Mouse (Mus musculus) forebrain, embryonic 12.5 days (tissue): ENCODE measurements around the gene Soat1. TPM values are rescaled to one million over a fixed set of nuclear protein-coding genes. Genes with fewer than 3 reads are reported as not detected.
A peak's percentile ranks its signal among the peaks of the same experiment; 100 is the strongest.

Source experiments
- ATAC-seq: fragments of 200-750 bp; cut with Nextera tagmentation; 2 replicates; pipeline ENCODE4 v1.8.0; 2017; ENCODE audit warnings: moderate TSS enrichment; ENCODE audit not compliant: low FRiP score
- H3K27ac ChIP-seq: fragments of 300-500 bp; sonication (generic); 2 replicates; pipeline ENCODE4 v1.5.1; 2016; ENCODE audit warnings: mild to moderate bottlenecking
- H3K27me3 ChIP-seq: fragments of 300-500 bp; sonication (generic); 2 replicates; pipeline ENCODE4 v1.6.1; 2016; ENCODE audit warnings: mild to moderate bottlenecking
- H3K36me3 ChIP-seq: fragments of 300-500 bp; sonication (generic); replicated peaks from 2 replicates; pipeline ENCODE4 v1.6.1; 2016; ENCODE audit warnings: mild to moderate bottlenecking
- H3K4me1 ChIP-seq: fragments of 300-500 bp; sonication (generic); 2 replicates; pipeline ENCODE4 v1.6.1; 2016
- H3K4me2 ChIP-seq: fragments of 300-500 bp; sonication (generic); 2 replicates; pipeline ENCODE4 v1.6.1; 2016; ENCODE audit warnings: mild to moderate bottlenecking, moderate library complexity
- H3K4me3 ChIP-seq: fragments of 300-500 bp; sonication (generic); replicated peaks from 2 replicates; pipeline ENCODE4 v1.5.1; 2016; ENCODE audit warnings: mild to moderate bottlenecking
- H3K9ac ChIP-seq: fragments of 300-500 bp; sonication (generic); 2 replicates; pipeline ENCODE4 v1.6.1; 2016; ENCODE audit warnings: mild to moderate bottlenecking
- H3K9me3 ChIP-seq: fragments of 300-500 bp; sonication (generic); 2 replicates; pipeline ENCODE4 v1.6.1; 2016
- WGBS: fragments of 180-500 bp; shearing (Covaris S2); methylation state at CpG from one replicate; pipeline ENCODE4 v1.1.7; 2016; 5-methylcytosine and 5-hydroxymethylcytosine counted together
- polyA plus RNA-seq: library from polyadenylated mRNA; unstranded; fragments of >200 nt; fragmentation: Nextera tagmentation; extraction: Ambion mirVana; gene quantifications from 2 replicates; pipeline ENCODE4 v1.2.1, GENCODE M21; 2016

Soat1 gene
- polyA plus RNA-seq, 1 experiment from 2014 or later = 17.6 TPM

DNA sequence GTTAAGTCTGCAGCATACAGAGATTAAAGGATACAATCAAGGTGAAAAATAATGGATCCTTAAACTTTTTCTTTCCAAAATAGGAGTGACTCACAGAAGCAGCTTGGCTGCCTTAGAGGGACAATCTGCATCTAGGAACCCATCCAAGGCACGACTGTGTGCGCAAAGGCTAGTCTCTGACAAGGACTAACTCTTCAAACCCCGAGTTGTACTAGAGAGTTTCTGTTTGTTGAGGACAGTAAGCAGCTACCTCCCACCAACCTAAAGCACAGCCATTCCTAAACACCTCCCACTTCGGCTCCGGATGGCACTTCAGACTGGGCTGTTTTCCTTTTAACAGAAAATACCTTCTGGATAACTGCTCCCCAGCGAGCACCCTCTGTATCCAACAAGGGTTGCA is 31.4 kb downstream of the Soat1 start:
- Histone ChIP-seq H3K4me3 (no peak overlapping the region), H3K4me2 (no peak overlapping the region), H3K9me3 (no peaks in the 10 kb centered on the region), H3K9ac (no peak overlapping the region), H3K27ac (no peak overlapping the region), H3K27me3 (no peaks in the 10 kb centered on the region), H3K36me3 (peaks cover 15% of the 10 kb centered on the region), H3K4me1 (no peaks in the 10 kb centered on the region; the same call in 1 of the 2 replicates)
- 86% methylated on average over 6 of the region's 6 CpGs for WGBS
- ATAC-seq = no peak

DNA sequence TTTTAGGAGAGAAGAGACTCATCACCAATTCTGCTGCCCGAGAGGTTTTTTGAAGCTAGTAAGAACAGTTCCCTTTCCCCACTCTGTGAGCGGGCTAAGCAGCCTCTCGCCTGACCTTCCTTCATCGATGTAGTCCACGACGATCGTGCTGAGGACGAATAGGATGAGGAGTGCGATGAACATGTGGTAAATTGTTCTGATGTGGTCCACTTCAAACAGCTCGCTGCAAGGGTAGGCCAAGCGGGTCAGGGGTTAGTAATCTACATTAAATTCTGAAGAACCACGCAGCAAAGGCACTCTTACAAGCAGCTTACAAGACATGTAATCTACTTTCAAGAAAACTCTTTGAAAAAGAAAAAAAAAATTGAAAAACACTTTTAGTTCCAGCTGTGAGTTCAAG is 31.9 kb downstream of the Soat1 start:
- H3K9me3 ChIP-seq = no peaks in the 10 kb centered on the region
- WGBS = 91% methylated on average over 12 of the region's 12 CpGs
- H3K4me3 ChIP-seq = no peak overlapping the region
- no peaks in the 10 kb centered on the region; the same call in 1 of the 2 replicates for H3K4me1 ChIP-seq
- ATAC-seq = no peak
- no peak overlapping the region for H3K27ac ChIP-seq
- H3K27me3 ChIP-seq = no peaks in the 10 kb centered on the region
- H3K9ac ChIP-seq = no peak overlapping the region
- no peak overlapping the region for H3K4me2 ChIP-seq
- H3K36me3 ChIP-seq = peaks cover 18% of the 10 kb centered on the region

DNA sequence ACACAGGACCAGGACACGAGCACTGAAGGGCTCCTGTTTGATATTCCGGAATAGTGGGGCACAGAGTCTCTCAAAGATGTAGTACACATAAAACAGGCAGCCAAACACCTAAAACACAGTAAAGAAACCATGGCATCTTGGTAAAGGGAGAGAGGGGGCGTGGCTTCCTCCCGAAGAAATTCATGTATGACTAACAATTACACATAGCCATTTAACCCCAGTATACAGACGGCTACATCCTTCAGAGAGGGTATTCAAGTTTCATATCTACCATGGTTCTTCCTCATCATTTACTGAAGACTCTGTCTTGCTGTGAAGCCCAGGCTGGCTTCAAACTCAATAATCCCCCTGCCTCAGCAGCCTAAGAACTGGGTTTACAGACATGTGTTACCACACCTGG is 36.4 kb downstream of the Soat1 start:
- H3K36me3 ChIP-seq = peaks cover 44% of the 10 kb centered on the region
- H3K4me2 ChIP-seq = no peak overlapping the region
- 90% methylated on average over 5 of the region's 5 CpGs for WGBS
- H3K27ac ChIP-seq = no peak overlapping the region
- no peak overlapping the region for H3K4me3 ChIP-seq
- no peaks in the 10 kb centered on the region for H3K9me3 ChIP-seq
- ATAC-seq = no peak
- no peak overlapping the region for H3K9ac ChIP-seq
- H3K4me1 ChIP-seq = no peaks in the 10 kb centered on the region
- no peaks in the 10 kb centered on the region for H3K27me3 ChIP-seq

DNA sequence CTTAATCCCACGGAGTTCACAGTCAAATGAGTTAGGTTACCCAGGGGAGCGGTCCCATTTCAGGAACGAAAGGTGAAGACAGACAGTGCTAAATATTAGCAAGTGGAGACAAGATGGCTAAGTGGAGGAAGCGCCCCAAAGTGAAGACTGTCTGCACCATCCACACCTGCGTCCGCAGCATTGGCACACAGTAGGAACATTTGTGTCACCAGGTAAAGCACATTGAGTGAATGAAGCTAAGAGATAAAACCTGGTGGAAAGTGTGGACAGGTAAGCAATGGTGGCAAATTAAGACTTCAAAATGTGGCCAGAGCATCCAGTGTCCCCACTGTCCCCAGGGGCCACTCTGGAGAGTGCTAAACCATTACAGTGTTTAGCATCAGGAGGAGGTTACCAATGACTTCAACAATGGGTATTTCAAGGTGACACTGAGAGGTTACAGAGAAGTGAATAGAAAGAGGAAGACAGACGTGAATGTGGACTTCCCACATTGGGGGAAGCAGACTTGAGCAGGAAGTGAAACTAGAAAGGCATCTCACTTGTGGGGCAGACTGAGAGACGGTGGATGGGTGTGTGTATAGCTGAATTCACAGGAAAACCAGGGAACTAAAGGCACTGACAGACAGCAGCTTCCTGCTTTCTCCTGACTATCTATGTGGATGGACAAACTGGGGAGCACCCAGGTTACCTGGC is 37.0 kb downstream of the Soat1 start:
- Histone ChIP-seq H3K27ac (no peak overlapping the region), H3K4me2 (no peak overlapping the region), H3K4me3 (no peak overlapping the region), H3K4me1 (no peaks in the 10 kb centered on the region), H3K9ac (no peak overlapping the region), H3K9me3 (no peaks in the 10 kb centered on the region), H3K36me3 (peaks cover 49% of the 10 kb centered on the region), H3K27me3 (no peaks in the 10 kb centered on the region)
- WGBS = 96% methylated on average over 8 of the region's 8 CpGs
- ATAC-seq = no peak

DNA sequence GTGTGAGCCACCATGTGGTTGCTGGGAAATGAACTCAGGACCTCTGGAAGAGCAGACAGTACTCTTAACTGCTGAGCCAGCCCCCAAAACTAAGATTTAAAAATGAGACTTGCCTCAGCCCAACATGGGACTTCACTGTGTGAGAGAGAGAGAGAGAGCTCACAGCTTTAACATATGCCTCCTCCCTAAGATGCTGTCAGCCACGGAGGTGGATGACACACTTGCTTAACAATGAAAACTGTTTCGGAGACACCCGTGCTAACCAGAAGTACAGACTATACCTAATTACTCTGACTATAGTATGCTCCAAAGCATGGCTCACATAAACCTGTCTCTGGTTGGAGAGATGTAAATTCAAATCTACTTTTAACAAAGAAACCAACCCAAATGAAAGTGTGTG is 40.6 kb downstream of the Soat1 start:
- Histone ChIP-seq H3K4me3 (no peak overlapping the region), H3K27me3 (no peaks in the 10 kb centered on the region), H3K27ac (no peak overlapping the region), H3K4me1 (no peaks in the 10 kb centered on the region), H3K9ac (no peak overlapping the region), H3K4me2 (no peak overlapping the region), H3K9me3 (no peaks in the 10 kb centered on the region), H3K36me3 (peaks cover 63% of the 10 kb centered on the region)
- no peak for ATAC-seq
- WGBS = 94% methylated on average over 3 of the region's 3 CpGs

DNA sequence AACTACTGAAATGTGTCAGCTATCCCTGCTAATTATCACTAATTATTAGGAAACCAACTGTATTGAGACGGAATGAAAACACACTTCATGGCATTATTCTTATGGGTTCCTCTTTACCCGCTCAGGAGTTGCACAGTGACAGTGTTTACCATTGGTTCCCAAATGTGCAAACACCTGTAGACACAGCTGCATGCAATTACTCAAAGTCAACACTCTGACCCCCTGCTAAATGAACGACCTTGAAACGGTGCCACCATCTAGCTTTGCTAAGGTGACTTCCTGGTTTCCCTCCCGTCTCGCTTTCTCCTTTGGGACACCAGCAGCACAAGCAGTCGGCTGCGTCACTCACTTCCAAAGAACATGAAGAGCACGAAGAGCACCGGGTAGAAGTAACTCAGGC is 41.6 kb downstream of the Soat1 start:
- Histone ChIP-seq H3K9me3 (no peaks in the 10 kb centered on the region), H3K27ac (no peak overlapping the region), H3K27me3 (no peaks in the 10 kb centered on the region), H3K36me3 (peaks cover 59% of the 10 kb centered on the region), H3K4me3 (no peak overlapping the region), H3K4me1 (no peaks in the 10 kb centered on the region), H3K4me2 (no peak overlapping the region), H3K9ac (no peak overlapping the region)
- 90% methylated on average over 10 of the region's 10 CpGs for WGBS
- no peak for ATAC-seq

DNA sequence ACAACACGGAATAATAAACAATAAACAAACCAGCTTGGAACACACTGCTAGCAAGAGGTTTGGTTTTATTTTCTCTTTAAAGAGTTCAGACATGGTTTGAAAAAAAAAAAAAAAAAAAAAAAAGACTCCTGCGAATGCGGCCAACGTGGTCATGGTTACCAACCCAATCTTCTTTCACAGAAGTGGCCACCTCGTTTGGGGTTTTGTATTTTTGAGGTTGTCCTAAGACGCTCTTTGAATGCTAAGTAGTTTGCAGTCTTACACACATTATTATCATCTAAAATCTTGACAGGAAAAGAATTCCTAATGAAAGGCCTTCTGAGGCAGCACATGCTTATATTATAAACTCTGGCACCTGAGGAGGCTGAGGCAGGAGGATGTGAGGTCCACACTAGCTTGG is 45.7 kb downstream of the Soat1 start:
- H3K9ac ChIP-seq = no peak overlapping the region
- no peak overlapping the region for H3K27ac ChIP-seq
- H3K4me2 ChIP-seq = no peak overlapping the region
- H3K4me1 ChIP-seq = no peaks in the 10 kb centered on the region
- no peak overlapping the region for H3K4me3 ChIP-seq
- no peaks in the 10 kb centered on the region for H3K9me3 ChIP-seq
- peaks cover 33% of the 10 kb centered on the region for H3K36me3 ChIP-seq
- WGBS = 72% methylated on average over 6 of the region's 6 CpGs
- no peak for ATAC-seq
- H3K27me3 ChIP-seq = no peaks in the 10 kb centered on the region

DNA sequence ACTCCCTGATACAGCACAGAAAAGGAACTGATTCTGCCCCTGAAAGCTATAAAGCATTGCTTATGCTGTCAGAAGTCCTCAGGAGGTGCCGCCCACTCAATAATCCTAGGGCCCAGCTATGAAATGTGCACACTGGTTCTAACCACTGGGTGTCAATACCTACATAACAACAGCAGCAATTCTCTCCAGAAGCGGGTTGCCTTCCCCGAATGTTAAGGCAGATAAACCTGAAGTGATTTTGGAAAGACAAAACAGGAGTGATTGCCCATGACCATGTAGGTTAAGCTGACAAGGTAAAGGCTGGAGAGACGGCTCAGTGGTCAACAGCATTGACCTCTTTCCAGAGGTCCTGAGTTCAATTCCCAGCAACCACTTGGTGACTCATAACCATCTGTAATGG is 48.4 kb downstream of the Soat1 start:
- 92% methylated on average over 4 of the region's 4 CpGs for WGBS
- Histone ChIP-seq H3K4me3 (no peak overlapping the region), H3K36me3 (peaks cover 16% of the 10 kb centered on the region; the same call in 1 of the 2 replicates), H3K9ac (no peak overlapping the region), H3K27me3 (no peaks in the 10 kb centered on the region), H3K27ac (no peak overlapping the region), H3K9me3 (no peaks in the 10 kb centered on the region), H3K4me2 (no peak overlapping the region), H3K4me1 (peaks cover 4% of the 10 kb centered on the region; the same call in 1 of the 2 replicates)
- no peak for ATAC-seq

DNA sequence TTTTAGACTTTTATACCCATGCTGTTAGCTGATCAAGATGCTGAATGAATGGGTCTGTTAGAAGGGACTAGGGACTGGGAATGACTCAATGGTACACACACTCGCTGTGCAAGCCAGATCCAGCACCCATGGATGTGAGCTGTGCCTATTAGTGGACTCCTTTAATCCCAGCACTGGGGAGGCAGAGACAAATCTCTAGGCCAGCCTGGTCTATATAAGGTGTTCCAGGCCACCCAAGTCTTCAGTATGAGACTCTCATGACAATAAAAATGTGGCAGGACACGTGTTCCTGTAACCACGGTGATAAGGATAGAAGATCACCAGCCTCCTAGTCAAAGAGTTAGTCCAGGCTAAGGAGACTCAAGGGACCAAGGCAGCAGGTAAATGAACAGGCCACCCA is 50.1 kb downstream of the Soat1 start:
- ATAC-seq = no peak
- Histone ChIP-seq H3K9ac (no peak overlapping the region), H3K36me3 (peaks cover 6% of the 10 kb centered on the region; the same call in 1 of the 2 replicates), H3K9me3 (no peaks in the 10 kb centered on the region), H3K4me3 (no peak overlapping the region), H3K4me2 (no peak overlapping the region), H3K27ac (no peak overlapping the region), H3K4me1 (peaks cover 9% of the 10 kb centered on the region), H3K27me3 (0 out of 2 replicates have a peak, but pooled peaks cover 3% of the 10 kb centered on the region)
- WGBS = 89% methylated on average over 3 of the region's 3 CpGs

DNA sequence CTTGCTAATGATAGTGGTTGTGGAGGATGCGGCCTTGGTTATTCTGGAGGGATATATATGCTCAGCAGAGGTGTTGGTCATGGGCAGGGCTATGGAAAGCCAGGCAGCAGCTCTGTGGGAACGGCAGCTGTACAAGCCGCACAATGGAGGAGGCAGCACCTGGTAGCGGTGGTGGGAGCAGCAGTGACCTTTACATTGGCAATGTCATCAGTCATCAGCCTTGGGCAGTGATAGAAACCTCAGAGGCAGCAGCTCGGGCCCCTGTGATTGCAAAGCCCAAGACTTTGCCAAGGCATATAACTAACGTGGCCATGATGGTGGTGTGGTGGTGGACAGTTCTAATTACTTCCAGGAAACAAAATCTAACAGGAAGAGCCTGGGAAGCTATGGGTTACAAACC is 50.6 kb downstream of the Soat1 start:
- no peak for ATAC-seq
- H3K4me3 ChIP-seq = no peak overlapping the region
- H3K9me3 ChIP-seq = no peaks in the 10 kb centered on the region

DNA sequence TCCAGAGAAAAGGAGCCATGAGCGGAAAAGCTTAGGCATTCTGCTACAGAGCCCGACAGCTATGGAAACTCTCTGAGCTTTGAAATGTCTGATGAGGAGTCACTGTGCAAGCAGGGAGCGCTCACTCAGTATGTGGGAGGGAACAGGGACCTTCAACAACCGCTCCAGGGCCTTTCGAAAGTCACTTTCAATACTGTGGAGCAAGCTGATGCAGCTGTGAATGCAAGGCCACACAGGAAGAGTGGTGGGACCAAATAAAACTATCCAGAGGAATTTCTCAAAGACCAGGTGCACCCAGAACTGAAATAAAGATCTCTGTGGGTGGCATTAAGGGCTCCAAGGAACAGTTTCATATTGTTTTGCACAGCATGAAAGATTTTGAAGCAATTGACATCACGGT is 51.3 kb downstream of the Soat1 start:
- no peak overlapping the region for H3K27ac ChIP-seq
- ATAC-seq = no peak
- 81% methylated on average over 6 of the region's 6 CpGs for WGBS
- H3K4me3 ChIP-seq = no peak overlapping the region
- H3K36me3 ChIP-seq = no peaks in the 10 kb centered on the region; the same call in 1 of the 2 replicates
- no peak overlapping the region for H3K4me2 ChIP-seq
- peaks cover 9% of the 10 kb centered on the region for H3K4me1 ChIP-seq
- H3K27me3 ChIP-seq = 0 out of 2 replicates have a peak, but pooled peaks cover 3% of the 10 kb centered on the region
- H3K9me3 ChIP-seq = no peaks in the 10 kb centered on the region
- H3K9ac ChIP-seq = no peak overlapping the region

More for the DNA sequence above, 50.6 kb downstream of the Soat1 start:
- peaks cover 9% of the 10 kb centered on the region for H3K4me1 ChIP-seq
- WGBS = 89% methylated on average over 6 of the region's 6 CpGs
- no peak overlapping the region for H3K4me2 ChIP-seq
- H3K27ac ChIP-seq = no peak overlapping the region
- peaks cover under 1% of the 10 kb centered on the region; the same call in 1 of the 2 replicates for H3K36me3 ChIP-seq
- H3K27me3 ChIP-seq = 0 out of 2 replicates have a peak, but pooled peaks cover 3% of the 10 kb centered on the region
- H3K9ac ChIP-seq = no peak overlapping the region

DNA sequence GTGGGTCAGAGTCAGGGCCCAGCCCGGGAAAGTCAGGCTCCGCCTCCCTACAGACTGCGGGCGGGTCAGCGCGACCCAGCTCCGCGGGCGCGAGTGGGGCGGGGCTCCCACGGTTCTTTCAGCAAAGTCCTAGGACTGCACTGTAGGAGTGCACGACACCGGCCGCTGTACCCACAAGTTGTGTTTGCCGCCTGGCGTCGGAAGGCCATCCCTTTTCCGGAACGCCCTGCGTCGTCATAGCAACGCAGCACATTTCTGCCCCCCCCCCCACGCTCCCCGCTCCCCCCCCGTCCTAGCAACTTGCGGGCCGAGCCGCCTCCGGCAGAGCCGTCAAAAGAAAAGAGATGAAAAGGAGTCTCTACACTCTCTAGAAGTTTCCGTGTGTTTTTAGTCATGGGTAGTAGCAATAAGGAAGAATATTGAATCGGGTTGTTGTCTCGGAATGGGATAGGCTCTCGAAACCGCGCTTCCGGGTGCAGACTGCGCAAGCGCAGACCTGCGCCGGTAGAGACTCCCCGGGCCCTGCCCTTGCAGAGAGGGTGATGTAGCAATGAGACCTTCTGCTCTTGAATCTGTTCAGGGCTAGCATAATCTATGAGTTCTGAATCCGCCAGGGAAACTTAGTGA is 53.3 kb downstream of the Soat1 start, which contains the start of gene Axdnd1:
Gene Axdnd1 (minus strand): TSS at position 489 of the 627 bp plus-strand sequence.
- WGBS = under 1% methylated on average over 44 of the region's 44 CpGs

More for the DNA sequence above, 53.3 kb downstream of the Soat1 start, which contains the start of gene Axdnd1:
- H3K27me3 ChIP-seq = 0 out of 2 replicates have a peak, but pooled peaks cover 3% of the 10 kb centered on the region
- H3K9me3 ChIP-seq = no peaks in the 10 kb centered on the region
- peak within 1 kb of the TSS; percentile 64 for H3K4me2 ChIP-seq
- H3K4me1 ChIP-seq = peaks cover 9% of the 10 kb centered on the region
- ATAC-seq = peak; percentile 96
- peak within 1 kb of the TSS; percentile 66 for H3K9ac ChIP-seq
- H3K4me3 ChIP-seq = peak within 1 kb of the TSS; percentile 73
- H3K27ac ChIP-seq = peak within 1 kb of the TSS; percentile 66
- no peaks in the 10 kb centered on the region for H3K36me3 ChIP-seq
